22 mouse cellular contexts compared by ENCODE assay signal in the genomic region with DNA sequence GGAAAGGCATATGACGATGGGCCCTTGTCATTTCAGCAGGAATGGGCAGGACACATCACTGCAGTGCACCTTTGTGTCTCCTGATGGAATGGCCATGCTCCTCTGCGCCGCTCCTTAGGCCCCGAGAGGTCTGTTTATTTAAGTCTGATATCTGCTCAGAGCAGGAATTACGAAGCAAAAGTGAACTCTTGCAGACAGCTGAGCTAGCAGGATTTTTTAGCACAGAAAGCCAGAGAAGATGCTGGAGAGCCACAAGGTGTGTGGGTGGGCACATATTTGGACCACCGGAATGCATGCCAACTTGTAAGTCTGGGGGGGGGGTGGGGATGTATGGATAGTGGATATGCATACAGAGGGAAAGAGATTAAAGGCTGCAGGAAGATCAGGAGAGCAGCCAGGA. TPM values are rescaled to one million over a fixed set of nuclear protein-coding genes. Genes with fewer than 3 reads are reported as not detected.
DNase-seq lines count a peak whose midpoint lies in the region; ATAC-seq and TF ChIP-seq lines count a peak whose summit lies in the region.
"Had no signal": no experiment of that assay in that cellular context is flagged by ENCODE, and none has a peak within 500 bp of the region (broad histone marks: within the 10 kb centered on the region; RNA-seq: fewer than 3 reads in every experiment).

No protein-coding gene starts in this region.

- DNase-seq in layer of hippocampus, adult 2 months (ENCODE audit: low spot score in 2 of 2): no peak
- DNase-seq in layer of hippocampus, adult 9-10 months (ENCODE audit: low spot score): no peak
- peak; percentile 66 for DNase-seq in right cerebral cortex, adult 18-20 months
- no peak for DNase-seq in right cerebral cortex, postnatal 4 days
- DNase-seq in left cerebral cortex, postnatal 36 days (ENCODE audit: low spot score in 2 of 2): peak; percentile 56 to 65
- peak; percentile 43 to 44 for DNase-seq in right cerebral cortex, postnatal 36 days (ENCODE audit: low spot score in 2 of 2)
- DNase-seq in urinary bladder, postnatal 10 days (ENCODE audit: low spot score): no peak
- DNase-seq: adrenal gland, adult 8-10 months; adrenal gland, postnatal 36 days; cerebellum, adult 11 months; cerebellum, adult 9-10 months; forebrain, postnatal 0 days; gastrocnemius, postnatal 36 days; heart, adult 18-20 months; heart, postnatal 14 days had no signal

- no peaks in the 10 kb centered on the region for H3K27me3 ChIP-seq in intestine, embryonic 16.5 days (replicated peaks; ENCODE audit: control insufficient read depth, insufficient read depth, low read length)
- H3K27me3 ChIP-seq: forebrain, embryonic 13.5 days; heart, embryonic 15.5 days; hindbrain, embryonic 13.5 days had no signal

- no peak for ATAC-seq in intestine, embryonic 16.5 days
- ATAC-seq: forebrain, embryonic 13.5 days; forebrain, postnatal 0 days had no signal

- WGBS in intestine, embryonic 16.5 days: 39% methylated on average over 6 of the region's 6 CpGs

- no peak for TF ChIP-seq CTCF in layer of hippocampus, adult 2 months (conservative IDR thresholded peaks at IDR 0.05)

- intact Hi-C loops in left cerebral cortex, postnatal 36 days (cut with DNase I): no loop called here

- H3K9ac ChIP-seq in intestine, embryonic 16.5 days (ENCODE audit: low read depth, low read length): no peak overlapping the region
- H3K9ac ChIP-seq: forebrain, embryonic 13.5 days; forebrain, postnatal 0 days; heart, embryonic 15.5 days; hindbrain, embryonic 13.5 days had no signal

- H3K9me3 ChIP-seq in intestine, embryonic 16.5 days (ENCODE audit: control insufficient read depth, low read length): no peaks in the 10 kb centered on the region
- H3K9me3 ChIP-seq: embryonic facial prominence, embryonic 10.5 days; heart, embryonic 15.5 days had no signal

- no peaks in the 10 kb centered on the region for H3K36me3 ChIP-seq in intestine, embryonic 16.5 days (ENCODE audit: control insufficient read depth, insufficient read depth, low read length)
- H3K36me3 ChIP-seq: embryonic facial prominence, embryonic 10.5 days; heart, embryonic 15.5 days; hindbrain, embryonic 13.5 days had no signal

- no peak overlapping the region; the same call in 1 of the 2 replicates for H3K4me3 ChIP-seq in layer of hippocampus, adult 2 months
- no peak overlapping the region for H3K4me3 ChIP-seq in intestine, embryonic 16.5 days (ENCODE audit: low read length)
- H3K4me3 ChIP-seq: embryonic facial prominence, embryonic 10.5 days; forebrain, embryonic 13.5 days; heart, embryonic 15.5 days; hindbrain, embryonic 13.5 days had no signal

- no peak overlapping the region for H3K4me2 ChIP-seq in intestine, embryonic 16.5 days (ENCODE audit: low read depth, low read length)
- H3K4me2 ChIP-seq: forebrain, embryonic 13.5 days; heart, embryonic 11.5 days; heart, embryonic 15.5 days; hindbrain, embryonic 13.5 days had no signal

- H3K4me1 ChIP-seq in intestine, embryonic 16.5 days (ENCODE audit: control insufficient read depth, insufficient read depth, low read length): no peaks in the 10 kb centered on the region
- H3K4me1 ChIP-seq: heart, embryonic 15.5 days had no signal

- peak overlapping the region; percentile 83 for H3K27ac ChIP-seq in layer of hippocampus, adult 2 months
- H3K27ac ChIP-seq in intestine, embryonic 16.5 days (ENCODE audit: low read length): no peak overlapping the region
- H3K27ac ChIP-seq: embryonic facial prominence, embryonic 10.5 days; forebrain, embryonic 13.5 days; heart, embryonic 15.5 days; hindbrain, embryonic 13.5 days had no signal

RNA-seq across cellular contexts. Expression of a gene that starts 13.9 kb away (rescaled TPM):
- 100 to 1,000 TPM; 101 to 111 TPM for total RNA-seq in layer of hippocampus, adult 2 months (2021)
- 100 to 1,000 TPM; 112 to 136 TPM for total RNA-seq in left cerebral cortex, postnatal 36 days (2021)
- 1.4 and 1.6 TPM in 2 replicates for polyA plus RNA-seq in intestine, embryonic 16.5 days (2015; fragmentation: Nextera tagmentation; extraction: Ambion mirVana)
- total RNA-seq: hematopoietic stem cell, adult 5-6 weeks had no signal

Comparison
In these comparisons a context has a peak if more than half of its experiments do, and no peak if none do; other contexts are left out.
1. DNase-seq: peak in right cerebral cortex, adult 18-20 months (single experiment), left cerebral cortex, postnatal 36 days (2 of 2) and right cerebral cortex, postnatal 36 days (2 of 2); none in layer of hippocampus, adult 2 months (0 of 2), layer of hippocampus, adult 9-10 months (single experiment), right cerebral cortex, postnatal 4 days (single experiment) and urinary bladder, postnatal 10 days (single experiment).